Mouse (Mus musculus) megakaryocyte, embryonic 14.5 days (primary cell): ENCODE results near the gene Jam3.

Source experiments
- FLI1 ChIP-seq: IDR thresholded peaks from 2 replicates; pipeline ENCODE4 v1.6.1; 2012; ENCODE audit warnings: low read length, inconsistent platforms, mixed read lengths
- GATA1 ChIP-seq: IDR thresholded peaks from 3 replicates; pipeline ENCODE4 v1.6.1; 2012; ENCODE audit warnings: mixed read lengths, low read length, inconsistent platforms, borderline replicate concordance

- no peak for TF ChIP-seq GATA1
- TF ChIP-seq FLI1: no peak
Measured at GRCm38 (mm10) chr9:27108451-27108850, 46.8 kb downstream of the Jam3 start.
